Mouse (Mus musculus): ENCODE data around the gene Tdp2.

Tdp2 gene

DNA sequence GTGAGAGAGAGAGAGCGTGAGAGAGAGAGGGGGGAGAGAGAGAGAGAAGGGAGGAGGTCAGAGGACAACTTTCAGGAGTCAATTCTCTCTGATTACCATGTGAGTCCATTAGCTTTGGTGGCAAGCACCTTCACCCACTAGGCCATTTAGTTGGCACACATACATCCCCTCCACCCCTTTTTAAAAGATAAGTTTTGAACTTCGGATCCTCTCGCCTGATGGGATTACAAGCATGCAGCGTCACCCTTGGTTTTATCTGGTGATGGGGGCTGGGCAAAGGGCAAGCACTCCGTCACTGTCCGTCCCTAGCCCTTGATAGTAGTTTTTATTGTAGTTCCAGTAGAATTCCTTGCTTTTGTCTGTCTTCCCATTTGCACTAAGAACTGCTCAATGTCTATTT lies 48.7 kb downstream of the Tdp2 start:
- no peak for DNase-seq (ENCODE audit: low read depth, low spot score)

DNA sequence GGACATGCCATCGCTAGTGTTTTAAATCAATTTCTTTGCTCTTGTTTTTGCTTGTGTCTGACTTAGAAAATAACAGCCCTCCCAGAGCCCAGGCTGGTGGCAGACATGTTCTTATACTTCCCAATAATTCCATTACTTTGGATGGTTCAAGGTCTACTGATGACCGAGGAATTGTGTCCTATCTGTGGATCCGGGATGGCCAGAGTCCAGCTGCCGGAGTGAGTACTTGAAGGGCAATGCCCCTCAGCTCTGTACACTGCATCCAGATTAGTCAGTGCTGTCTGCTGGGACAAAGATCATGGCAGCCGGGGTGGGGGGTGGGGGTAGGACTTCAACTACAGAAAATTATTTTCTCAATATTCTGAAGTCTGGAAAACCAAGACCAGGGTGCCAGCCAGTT lies 49.2 kb downstream of the Tdp2 start:
- DNase-seq (ENCODE audit: low read depth, low spot score) = no peak

- no peak for DNase-seq (ENCODE audit: low read depth, low spot score)
Measured at GRCm38 (mm10) chr13:24882411-24882810, 50.9 kb downstream of the Tdp2 start.

DNA sequence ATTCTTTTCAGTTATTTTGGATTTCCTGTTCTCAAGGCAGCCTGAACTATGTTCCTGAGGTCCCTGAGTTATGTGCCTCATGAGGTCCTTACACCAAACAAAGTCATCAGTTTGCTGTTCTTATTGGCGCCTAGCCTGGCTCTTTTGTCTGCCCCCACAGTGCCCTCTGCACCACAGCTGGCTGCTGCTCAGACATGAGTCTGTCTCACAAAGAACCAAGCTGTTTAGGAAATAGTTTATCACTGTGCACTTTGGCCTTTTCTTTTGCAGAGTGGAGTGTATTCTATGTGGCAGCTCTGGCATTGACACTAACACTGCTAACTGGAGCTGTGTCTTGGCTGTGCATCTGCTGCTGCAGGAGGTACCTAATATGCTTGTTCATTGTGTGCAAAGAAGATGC lies 58.1 kb downstream of the Tdp2 start:
- DNase-seq (ENCODE audit: low read depth, low spot score) = no peak

All from embryo, embryonic 11.5 days (tissue).